Mouse (Mus musculus) lung, embryonic 16.5 days (tissue): ENCODE measurements at regions not wholly inside any gene's neighbourhood (a gene's known extent, or its start where the extent isn't known, plus 50 kb on each side); places are given as distances from the start of the nearest gene placed in this dataset.

Source experiments
- ATAC-seq: fragments of 200-750 bp; cut with Nextera tagmentation; 2 replicates; pipeline ENCODE4 v1.8.0; 2017; ENCODE audit warnings: low read depth, mild to moderate bottlenecking, moderate library complexity
- H3K27ac ChIP-seq: fragments of 300-500 bp; sonication (generic); 2 replicates; pipeline ENCODE4 v1.5.1; 2014; ENCODE audit warnings: mild to moderate bottlenecking, control low read depth, low read length
- H3K27me3 ChIP-seq: fragments of 300-500 bp; sonication (generic); 2 replicates; pipeline ENCODE4 v1.6.1; 2014; ENCODE audit warnings: low read depth, low read length, mixed read lengths; ENCODE audit not compliant: control insufficient read depth, insufficient read depth
- H3K36me3 ChIP-seq: fragments of 300-500 bp; sonication (generic); 2 replicates; pipeline ENCODE4 v1.6.1; 2014; ENCODE audit warnings: low read length; ENCODE audit not compliant: control insufficient read depth, insufficient read depth
- H3K4me1 ChIP-seq: fragments of 300-500 bp; sonication (generic); replicated peaks from 2 replicates; pipeline ENCODE4 v1.6.1; 2014; ENCODE audit warnings: low read length, mixed read lengths; ENCODE audit not compliant: control insufficient read depth, insufficient read depth
- H3K4me2 ChIP-seq: fragments of 300-500 bp; sonication (generic); 2 replicates; pipeline ENCODE4 v1.6.1; 2014; ENCODE audit warnings: low read depth, low read length, control low read depth
- H3K4me3 ChIP-seq: fragments of 300-500 bp; sonication (generic); 2 replicates; pipeline ENCODE4 v1.5.1; 2014; ENCODE audit warnings: mild to moderate bottlenecking, low read length, control low read depth
- H3K9ac ChIP-seq: fragments of 300-500 bp; sonication (generic); 2 replicates; pipeline ENCODE4 v1.6.1; 2014; ENCODE audit warnings: low read length, control low read depth
- H3K9me3 ChIP-seq: fragments of 300-500 bp; sonication (generic); 2 replicates; pipeline ENCODE4 v1.6.1; 2016; ENCODE audit warnings: low read length; ENCODE audit not compliant: control insufficient read depth
- WGBS: fragments of 180-500 bp; shearing (Covaris S2); extraction: QIAGEN DNeasy Blood & Tissue Kit; methylation state at CpG from one replicate; pipeline ENCODE4 v1.1.7; 2014; 5-methylcytosine and 5-hydroxymethylcytosine counted together

DNA sequence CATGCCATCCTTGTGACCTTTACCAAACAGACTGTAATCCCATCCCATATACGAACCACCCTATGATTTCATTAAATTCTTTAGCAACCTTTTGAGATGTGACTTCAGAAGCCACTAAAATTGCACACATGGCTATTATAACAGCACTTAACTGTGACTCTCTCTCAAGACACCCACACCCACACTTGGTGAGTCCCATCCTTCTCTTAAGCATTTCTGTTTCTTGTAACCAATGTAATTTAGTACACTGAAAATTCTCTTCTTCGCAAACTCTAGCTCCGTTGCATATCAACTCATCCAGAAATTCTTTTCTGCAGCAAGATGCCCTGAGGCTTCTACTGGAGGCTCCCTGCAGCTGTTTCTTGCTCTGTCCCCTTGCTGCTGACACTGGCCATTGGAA lies 88.4 kb upstream of the Rmdn2 start:
- Histone ChIP-seq H3K4me1 (0 out of 2 replicates have a peak, but pooled peaks cover 2% of the 10 kb centered on the region), H3K4me3 (no peak overlapping the region), H3K36me3 (no peaks in the 10 kb centered on the region), H3K27ac (no peak overlapping the region), H3K4me2 (no peak overlapping the region), H3K9ac (no peak overlapping the region), H3K27me3 (no peaks in the 10 kb centered on the region), H3K9me3 (no peaks in the 10 kb centered on the region; the same call in 1 of the 2 replicates)
- ATAC-seq = no peak
- WGBS = 91% methylated on average over 3 of the region's 3 CpGs

DNA sequence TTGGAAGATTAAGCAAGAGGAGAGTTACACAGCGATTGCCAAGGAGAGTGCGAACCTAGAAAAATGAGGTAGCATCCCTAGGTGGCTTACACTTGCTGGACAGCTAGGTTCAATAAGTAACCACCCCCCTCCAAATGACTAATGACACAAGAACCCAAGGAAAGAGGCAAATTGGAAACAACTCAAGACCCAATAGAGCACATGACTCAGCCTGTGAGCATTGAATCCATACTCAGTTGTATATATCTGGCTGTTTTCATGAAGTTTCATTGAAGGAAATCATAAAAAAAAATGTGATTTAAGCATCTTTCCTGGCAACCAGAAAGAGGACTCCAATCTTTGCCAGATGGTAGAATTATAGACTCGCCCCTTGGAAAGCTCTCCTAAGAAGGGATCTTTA lies 84.3 kb upstream of the Rmdn2 start:
- Histone ChIP-seq H3K9me3 (no peaks in the 10 kb centered on the region; the same call in 1 of the 2 replicates), H3K4me2 (no peak overlapping the region), H3K27me3 (no peaks in the 10 kb centered on the region), H3K4me3 (no peak overlapping the region), H3K36me3 (no peaks in the 10 kb centered on the region), H3K9ac (no peak overlapping the region), H3K4me1 (no peaks in the 10 kb centered on the region), H3K27ac (no peak overlapping the region)
- 70% methylated on average over 3 of the region's 3 CpGs for WGBS
- ATAC-seq = no peak

- 53% methylated on average over 4 of the region's 4 CpGs for WGBS
- Histone ChIP-seq H3K9ac (no peak overlapping the region), H3K4me2 (no peak overlapping the region), H3K9me3 (no peaks in the 10 kb centered on the region), H3K27me3 (no peaks in the 10 kb centered on the region; the same call in 1 of the 2 replicates), H3K4me1 (no peaks in the 10 kb centered on the region), H3K4me3 (no peak overlapping the region), H3K27ac (no peak overlapping the region), H3K36me3 (no peaks in the 10 kb centered on the region)
- ATAC-seq = no peak
Observed at GRCm38 (mm10) chr17:79536549-79536948, 75.1 kb upstream of the Rmdn2 start.

DNA sequence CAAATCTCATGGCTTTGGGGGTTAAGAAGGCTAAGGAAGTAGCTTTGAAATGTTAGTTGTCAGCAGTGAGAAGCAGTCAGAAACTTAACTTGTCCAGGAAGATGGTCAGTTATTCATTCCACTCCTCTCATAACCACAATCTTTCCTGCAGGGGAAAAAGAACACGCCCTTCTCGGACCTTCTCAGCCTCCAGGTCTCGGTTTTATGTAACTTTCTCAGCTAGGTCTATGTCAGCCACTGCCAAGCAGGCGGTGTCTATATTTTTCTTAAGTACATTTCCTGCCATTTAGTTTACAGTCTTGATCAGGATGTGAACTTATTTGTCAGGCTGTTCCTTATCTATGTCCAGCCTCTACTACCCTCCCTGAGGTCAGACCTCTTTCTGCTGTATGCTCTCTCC lies 72.9 kb upstream of the Rmdn2 start:
- H3K9ac ChIP-seq = no peak overlapping the region
- H3K36me3 ChIP-seq = no peaks in the 10 kb centered on the region
- peaks cover 5% of the 10 kb centered on the region for H3K4me1 ChIP-seq
- no peak overlapping the region for H3K27ac ChIP-seq
- no peak for ATAC-seq
- 45% methylated on average over 4 of the region's 4 CpGs for WGBS
- H3K9me3 ChIP-seq = no peaks in the 10 kb centered on the region
- H3K4me2 ChIP-seq = no peak overlapping the region
- no peaks in the 10 kb centered on the region; the same call in 1 of the 2 replicates for H3K27me3 ChIP-seq
- H3K4me3 ChIP-seq = no peak overlapping the region

GRCm38 (mm10) chr17:79540038-79540437 lies 71.6 kb upstream of the Rmdn2 start:
- Histone ChIP-seq H3K4me1 (peaks cover 18% of the 10 kb centered on the region), H3K4me3 (no peak overlapping the region), H3K27me3 (no peaks in the 10 kb centered on the region; the same call in 1 of the 2 replicates), H3K9ac (no peak overlapping the region), H3K36me3 (no peaks in the 10 kb centered on the region), H3K4me2 (no peak overlapping the region), H3K27ac (no peak overlapping the region), H3K9me3 (no peaks in the 10 kb centered on the region)
- 72% methylated on average over 1 of the region's 1 CpGs for WGBS
- ATAC-seq = no peak

DNA sequence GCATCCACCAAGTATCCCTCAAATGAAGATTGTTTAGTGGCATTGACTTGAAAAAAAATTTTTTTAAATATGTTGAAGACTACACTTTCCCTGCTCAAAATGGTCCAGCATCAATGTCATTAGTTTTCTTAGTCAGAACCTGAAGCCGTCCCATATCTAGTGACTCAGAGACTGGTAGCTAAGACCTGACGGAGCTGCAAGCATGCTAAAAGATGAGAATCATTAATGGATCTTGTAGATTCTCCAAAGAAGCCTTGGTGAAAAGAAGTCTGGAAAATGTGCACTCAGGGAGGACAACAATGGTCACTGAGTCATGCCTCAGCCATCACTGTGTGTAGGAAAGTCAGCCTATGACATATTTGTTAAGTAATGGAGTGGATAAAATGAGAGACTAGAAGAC lies 71.2 kb upstream of the Rmdn2 start:
- H3K4me3 ChIP-seq = no peak overlapping the region
- H3K4me1 ChIP-seq = peaks cover 19% of the 10 kb centered on the region
- 92% methylated on average over 2 of the region's 2 CpGs for WGBS
- no peaks in the 10 kb centered on the region; the same call in 1 of the 2 replicates for H3K27me3 ChIP-seq
- H3K4me2 ChIP-seq = no peak overlapping the region
- H3K9me3 ChIP-seq = no peaks in the 10 kb centered on the region
- ATAC-seq = no peak
- no peak overlapping the region for H3K9ac ChIP-seq
- H3K27ac ChIP-seq = no peak overlapping the region
- H3K36me3 ChIP-seq = no peaks in the 10 kb centered on the region

DNA sequence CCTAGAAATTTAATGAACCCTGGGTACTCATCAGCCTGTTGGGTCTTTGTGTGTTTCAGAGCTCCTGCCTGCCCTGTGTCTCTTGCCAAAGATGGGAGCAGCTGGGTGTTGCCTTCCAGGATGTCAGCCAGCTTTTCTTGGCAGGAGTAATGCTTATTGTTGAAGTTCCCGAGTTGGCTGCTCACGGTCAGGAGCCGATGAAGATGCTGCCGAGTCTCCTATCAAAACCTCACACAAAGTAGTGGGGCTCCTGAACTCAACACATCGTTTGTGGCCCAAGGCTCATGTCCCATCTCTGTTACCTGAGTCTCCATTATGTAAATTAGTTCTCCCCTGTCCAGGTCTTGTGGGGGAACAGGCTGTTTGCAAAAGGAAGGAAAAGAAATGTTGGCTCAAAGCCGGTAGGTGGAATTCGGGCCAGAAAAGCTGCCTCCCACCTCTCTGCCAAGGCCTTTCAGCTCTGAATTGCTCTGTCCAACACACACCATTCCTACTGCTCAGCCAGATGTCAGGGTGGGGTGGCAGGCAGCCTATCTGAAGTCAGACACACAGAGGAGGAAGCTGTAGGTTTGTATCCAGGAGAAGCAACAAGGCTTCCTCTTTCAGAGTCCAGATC lies 67.6 kb upstream of the Rmdn2 start:
- Histone ChIP-seq H3K9me3 (no peaks in the 10 kb centered on the region), H3K27me3 (no peaks in the 10 kb centered on the region), H3K36me3 (no peaks in the 10 kb centered on the region), H3K4me1 (peaks cover 19% of the 10 kb centered on the region), H3K4me3 (no peak overlapping the region), H3K4me2 (peak overlapping the region; percentile 28; the same call in 1 of the 2 replicates), H3K27ac (peak overlapping the region; percentile 83), H3K9ac (no peak overlapping the region)
- whole genome bisulfite sequencing = 19% methylated on average over 7 of the region's 7 CpGs
- ATAC-seq = peak; percentile 90

DNA sequence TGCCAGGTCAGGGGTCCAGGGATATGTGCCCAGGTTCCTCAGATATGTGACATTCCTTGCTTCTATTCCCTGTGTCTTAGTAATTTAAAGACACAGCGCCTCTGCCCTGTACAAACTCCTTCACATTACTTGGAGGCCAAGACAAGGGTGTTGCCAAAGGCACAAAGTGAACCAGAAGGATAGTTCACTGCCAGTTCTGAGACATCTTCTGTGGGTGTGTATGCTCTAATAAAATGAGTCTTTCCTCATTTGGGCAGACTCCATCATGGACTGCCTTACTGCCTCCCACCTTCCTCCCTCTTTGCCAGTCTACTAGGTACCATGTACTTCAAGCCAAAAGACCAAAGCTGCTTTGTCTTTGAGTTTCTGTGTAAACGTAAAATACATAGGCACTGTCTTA lies 65.8 kb upstream of the Rmdn2 start:
- no peaks in the 10 kb centered on the region for H3K27me3 ChIP-seq
- H3K4me2 ChIP-seq = no peak overlapping the region
- 85% methylated on average over 2 of the region's 2 CpGs for WGBS

DNA sequence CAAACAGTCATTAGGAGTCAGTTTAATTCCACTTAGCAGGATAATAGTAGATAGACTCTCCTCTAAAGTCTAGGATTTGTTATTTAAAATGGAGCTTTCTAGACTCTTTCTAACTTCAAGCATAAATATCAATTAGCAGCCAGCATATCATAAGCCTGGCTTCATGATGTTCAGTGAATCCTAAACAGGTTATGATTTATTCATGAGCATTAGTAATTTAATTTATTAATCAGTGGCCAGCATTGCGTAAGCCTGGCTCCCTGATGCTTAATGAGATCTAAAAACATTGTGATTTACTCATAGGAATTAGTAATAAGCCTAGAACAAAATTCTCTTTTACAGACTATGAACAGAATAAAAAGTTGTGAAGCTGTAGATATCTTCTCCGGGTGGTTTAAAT lies 64.6 kb upstream of the Rmdn2 start:
- Histone ChIP-seq H3K36me3 (no peaks in the 10 kb centered on the region), H3K9ac (no peak overlapping the region), H3K27me3 (no peaks in the 10 kb centered on the region), H3K27ac (no peak overlapping the region), H3K4me1 (peaks cover 19% of the 10 kb centered on the region), H3K9me3 (no peaks in the 10 kb centered on the region), H3K4me2 (no peak overlapping the region), H3K4me3 (no peak overlapping the region)
- ATAC-seq = no peak
- WGBS = 85% methylated on average over 2 of the region's 2 CpGs

More for the DNA sequence above, 65.8 kb upstream of the Rmdn2 start:
- Histone ChIP-seq H3K9ac (no peak overlapping the region), H3K4me1 (peaks cover 19% of the 10 kb centered on the region), H3K27ac (no peak overlapping the region), H3K9me3 (no peaks in the 10 kb centered on the region), H3K4me3 (no peak overlapping the region), H3K36me3 (no peaks in the 10 kb centered on the region)
- ATAC-seq = no peak

- no peak overlapping the region for H3K27ac ChIP-seq
- ATAC-seq = no peak
- no peaks in the 10 kb centered on the region for H3K9me3 ChIP-seq
- H3K9ac ChIP-seq = no peak overlapping the region
- no peak overlapping the region for H3K4me3 ChIP-seq
- WGBS = 84% methylated on average over 3 of the region's 3 CpGs
- H3K27me3 ChIP-seq = no peaks in the 10 kb centered on the region
- no peaks in the 10 kb centered on the region for H3K36me3 ChIP-seq
- peaks cover 19% of the 10 kb centered on the region for H3K4me1 ChIP-seq
- no peak overlapping the region for H3K4me2 ChIP-seq
Observed at GRCm38 (mm10) chr17:79547524-79547923, 64.1 kb upstream of the Rmdn2 start.
